9 mouse cellular contexts compared by ENCODE assay signal in genomic region chr5:125021298-125021697, GRCm38 (mm10). TPM values are rescaled to one million over a fixed set of nuclear protein-coding genes. Genes with fewer than 3 reads are reported as not detected.
DNase-seq lines count a peak whose midpoint lies in the region; ATAC-seq and TF ChIP-seq lines count a peak whose summit lies in the region.
"Had no signal": no experiment of that assay in that cellular context is flagged by ENCODE, and none has a peak within 500 bp of the region (broad histone marks: within the 10 kb centered on the region; RNA-seq: fewer than 3 reads in every experiment).

No protein-coding gene starts in this region.

- no peak for ATAC-seq in liver, embryonic 11.5 days (replicated peaks; ENCODE audit: low FRiP score)

- peaks cover 27% of the 10 kb centered on the region for H3K36me3 ChIP-seq in liver, adult 2 months (ENCODE audit: control insufficient read depth, insufficient read depth, low read length)
- peaks cover 52% of the 10 kb centered on the region for H3K36me3 ChIP-seq in liver, embryonic 11.5 days (ENCODE audit: control insufficient read depth, insufficient read depth, low read length)

- H3K79me2 ChIP-seq in liver, adult 2 months (ENCODE audit: control insufficient read depth, insufficient read depth, low read length), result no peaks in the 10 kb centered on the region

- H3K4me3 ChIP-seq in liver, adult 2 months (ENCODE audit: insufficient read depth, low read depth, low read length), result no peak overlapping the region
- no peak overlapping the region for H3K4me3 ChIP-seq in liver, embryonic 11.5 days (ENCODE audit: low read depth, low read length)
- H3K4me3 ChIP-seq: liver, embryonic 13.5 days had no signal

- peak overlapping the region; percentile 65; the same call in 1 of the 2 replicates for H3K27ac ChIP-seq in liver, adult 2 months (replicated peaks; ENCODE audit: insufficient read depth, low read depth, low read length)
- no peak overlapping the region for H3K27ac ChIP-seq in liver, embryonic 11.5 days (ENCODE audit: low read depth, low read length)
- H3K27ac ChIP-seq: liver, embryonic 13.5 days had no signal

- no peak for TF ChIP-seq POLR2A in liver, adult 2 months (IDR thresholded peaks at IDR 0.05; ENCODE audit: extremely low read depth, insufficient read depth, low read length)

- no peak for TF ChIP-seq CTCF in liver, adult 2 months (IDR thresholded peaks at IDR 0.05; ENCODE audit: low read depth, low read length)

- no peak overlapping the region for H3K4me2 ChIP-seq in liver, embryonic 11.5 days
- H3K4me2 ChIP-seq: liver, embryonic 13.5 days had no signal

- peak; percentile 60 for DNase-seq in adrenal gland, adult 8-10 months
- DNase-seq in adrenal gland, postnatal 4 days (ENCODE audit: low spot score in 2 of 2), result no peak
- peak; percentile 99 for DNase-seq in liver, adult 2 months (ENCODE audit: extremely low read depth, low read depth, low spot score)
- no peak for DNase-seq in liver, embryonic 11.5 days (ENCODE audit: low spot score)
- DNase-seq in cerebellum, postnatal 10 days, result peak; percentile 93 to 95
- DNase-seq in lung, postnatal 14 days, result peak; percentile 40
- DNase-seq in retina, postnatal 1 day, result no peak
- no peak for DNase-seq in right cerebral cortex, postnatal 25 days
- DNase-seq: liver, embryonic 13.5 days had no signal

- no peaks in the 10 kb centered on the region for H3K9me3 ChIP-seq in liver, embryonic 11.5 days (ENCODE audit: control insufficient read depth, low read length)
- H3K9me3 ChIP-seq: liver, embryonic 13.5 days had no signal

- WGBS in liver, adult 2 months, result 40% methylated on average over 11 of the region's 11 CpGs
- WGBS in liver, embryonic 11.5 days, result 84% methylated on average over 11 of the region's 11 CpGs

- H3K27me3 ChIP-seq in liver, adult 2 months (ENCODE audit: control insufficient read depth, insufficient read depth, low read length), result no peaks in the 10 kb centered on the region
- no peaks in the 10 kb centered on the region for H3K27me3 ChIP-seq in liver, embryonic 11.5 days (replicated peaks; ENCODE audit: control insufficient read depth, insufficient read depth, low read length)
- H3K27me3 ChIP-seq: liver, embryonic 13.5 days had no signal

- peaks cover 5% of the 10 kb centered on the region for H3K4me1 ChIP-seq in liver, adult 2 months (ENCODE audit: control insufficient read depth, insufficient read depth, low read length)
- no peaks in the 10 kb centered on the region for H3K4me1 ChIP-seq in liver, embryonic 11.5 days (replicated peaks; ENCODE audit: control insufficient read depth, insufficient read depth, low read length)
- H3K4me1 ChIP-seq: liver, embryonic 13.5 days had no signal

- no peak overlapping the region for H3K9ac ChIP-seq in liver, adult 2 months (ENCODE audit: low read depth, low read length)
- no peak overlapping the region for H3K9ac ChIP-seq in liver, embryonic 11.5 days (ENCODE audit: low read depth, low read length)
- H3K9ac ChIP-seq: liver, embryonic 13.5 days had no signal

RNA-seq across cellular contexts. Expression of gene Rflna, which starts 18.3 kb away (rescaled TPM):
- total RNA-seq in adrenal gland, adult 8-10 months (2022), result 1 to 10 TPM; 2.4 to 4.6 (median 3.4) TPM
- total RNA-seq in adrenal gland, postnatal 4 days (2021), result 1 to 10 TPM; 5.0 to 5.2 TPM
- not detected in 2 replicates for total RNA-seq in liver, adult 2 months (2014; rRNA removed)
- 0.22 and 0.24 TPM in 2 replicates for polyA plus RNA-seq in liver, adult 2 months (2012; rRNA removed)
- polyA plus RNA-seq in liver, embryonic 11.5 days (2014; fragmentation: Nextera tagmentation; extraction: Ambion mirVana), result 0.66 and 1.0 TPM in 2 replicates

Comparison
In these comparisons a context has a peak if more than half of its experiments do, and no peak if none do; other contexts are left out.
1. DNase-seq: peak in adrenal gland, adult 8-10 months (single experiment), liver, adult 2 months (single experiment), cerebellum, postnatal 10 days (2 of 2) and lung, postnatal 14 days (single experiment); none in adrenal gland, postnatal 4 days (0 of 2), liver, embryonic 11.5 days (single experiment), retina, postnatal 1 day (single experiment) and right cerebral cortex, postnatal 25 days (single experiment).